Mouse (Mus musculus): ENCODE results near the gene Mrpl42. TPM values are rescaled to one million over a fixed set of nuclear protein-coding genes. Genes with fewer than 3 reads are reported as not detected.

Gene Mrpl42
- polyA plus RNA-seq, 1 experiment, result 80.6 TPM

DNA sequence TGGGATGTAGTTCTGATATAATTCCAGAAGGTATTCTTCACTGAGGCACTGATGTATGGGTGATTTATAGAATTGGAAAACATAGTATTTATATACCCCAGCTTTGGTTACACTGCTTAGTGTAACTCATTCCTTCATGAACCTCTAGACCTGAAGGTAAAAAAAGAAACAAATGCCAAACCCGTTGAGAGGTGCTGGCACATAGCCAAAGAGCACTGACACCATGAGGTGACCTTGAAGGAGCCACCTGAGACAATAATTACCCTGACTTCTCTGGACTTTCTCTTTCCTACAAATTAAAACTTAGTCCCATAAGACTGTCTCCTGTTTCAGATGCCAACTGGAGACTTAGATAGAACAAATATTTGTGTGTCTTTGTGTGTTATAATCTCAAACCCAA, 2.6 kb upstream of the Mrpl42 start:
- no peak for DNase-seq
- H3K4me1 ChIP-seq (ENCODE audit: control insufficient read depth, insufficient read depth, low read length), result peaks cover 3% of the 10 kb centered on the region; the same call in 1 of the 2 replicates
- no peak overlapping the region for H3K4me3 ChIP-seq (replicated peaks; ENCODE audit: extremely low read depth, low read depth, low read length)
- TF ChIP-seq POLR2A (IDR thresholded peaks at IDR 0.05; ENCODE audit: borderline replicate concordance, extremely low read depth, low read depth, low read length) (no peak), CTCF (IDR thresholded peaks at IDR 0.05; ENCODE audit: insufficient read depth, low read length) (no peak)
- 6% methylated on average over 1 of the region's 1 CpGs for WGBS

DNA sequence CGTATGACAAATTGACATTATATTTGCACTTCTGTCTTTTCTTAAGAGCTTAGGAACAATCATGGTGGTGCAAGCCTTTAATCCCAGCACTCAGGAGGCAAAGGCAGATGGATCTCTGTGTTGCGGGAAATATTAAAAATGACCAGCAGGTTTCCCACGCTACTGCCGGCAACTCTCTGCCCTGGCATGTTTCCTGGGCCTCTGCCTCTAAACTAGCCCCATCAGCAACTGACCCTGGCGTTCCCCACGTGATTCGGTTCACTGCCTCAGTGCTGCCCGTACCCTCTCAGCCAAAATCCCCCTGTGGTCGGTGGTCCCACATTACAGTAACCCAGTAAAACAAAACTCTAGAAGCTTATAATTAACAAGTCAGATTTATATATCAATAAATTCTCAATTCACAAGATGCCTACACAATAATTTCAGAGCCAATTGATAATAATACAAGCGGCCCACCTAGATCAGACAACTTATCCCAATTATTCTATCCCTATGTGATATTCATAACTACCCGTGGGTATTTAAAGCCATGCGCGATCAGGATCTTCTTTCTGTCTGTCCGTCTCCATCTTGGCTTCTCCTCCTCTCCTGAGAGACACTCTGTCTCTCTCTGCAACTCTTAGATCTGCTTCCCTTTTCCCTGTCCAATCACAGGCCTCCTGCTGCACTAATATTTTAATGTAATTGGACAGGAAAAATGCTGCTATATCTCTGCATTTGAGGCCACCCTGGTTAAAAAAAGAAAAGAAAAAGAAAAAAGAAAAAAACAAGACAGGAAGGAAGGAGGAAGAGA, 1.9 kb upstream of the Mrpl42 start:
- no peak for TF ChIP-seq CTCF (IDR thresholded peaks at IDR 0.05; ENCODE audit: insufficient read depth, low read length)
- TF ChIP-seq POLR2A (IDR thresholded peaks at IDR 0.05; ENCODE audit: borderline replicate concordance, extremely low read depth, low read depth, low read length), result no peak
- WGBS, result 86% methylated on average over 14 of the region's 14 CpGs
- Histone ChIP-seq H3K4me1 (ENCODE audit: control insufficient read depth, insufficient read depth, low read length) (peaks cover 3% of the 10 kb centered on the region; the same call in 1 of the 2 replicates), H3K4me3 (replicated peaks; ENCODE audit: extremely low read depth, low read depth, low read length) (no peak overlapping the region)
- DNase-seq, result no peak

DNA sequence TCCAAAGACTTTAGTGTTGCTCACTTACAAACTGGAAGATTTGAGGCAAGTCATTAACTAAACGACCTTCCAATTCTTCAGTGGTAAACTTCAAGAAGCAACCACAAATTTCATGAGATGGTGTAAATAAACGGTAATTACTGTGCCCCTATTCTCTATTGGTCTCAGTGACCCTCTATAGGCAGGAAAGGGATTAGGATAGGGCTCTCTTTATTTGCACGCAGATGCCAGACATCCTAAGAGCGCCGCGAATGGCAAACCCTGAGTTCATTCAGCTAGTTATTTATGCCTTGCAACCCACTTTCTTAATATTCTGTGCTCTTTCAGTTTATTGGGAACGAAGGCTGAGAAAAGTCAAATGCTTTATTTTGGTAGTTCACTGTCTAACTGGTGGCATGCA, 707 bp downstream of the Mrpl42 start:
- WGBS, result under 1% methylated on average over 7 of the region's 7 CpGs
- TF ChIP-seq POLR2A (IDR thresholded peaks at IDR 0.05; ENCODE audit: borderline replicate concordance, extremely low read depth, low read depth, low read length) (no peak), CTCF (IDR thresholded peaks at IDR 0.05; ENCODE audit: insufficient read depth, low read length) (no peak)
- H3K4me1 ChIP-seq (ENCODE audit: control insufficient read depth, insufficient read depth, low read length), result peaks cover 3% of the 10 kb centered on the region; the same call in 1 of the 2 replicates
- H3K4me3 ChIP-seq (replicated peaks; ENCODE audit: extremely low read depth, low read depth, low read length), result peak overlapping the region; percentile 82
- no peak for DNase-seq

DNA sequence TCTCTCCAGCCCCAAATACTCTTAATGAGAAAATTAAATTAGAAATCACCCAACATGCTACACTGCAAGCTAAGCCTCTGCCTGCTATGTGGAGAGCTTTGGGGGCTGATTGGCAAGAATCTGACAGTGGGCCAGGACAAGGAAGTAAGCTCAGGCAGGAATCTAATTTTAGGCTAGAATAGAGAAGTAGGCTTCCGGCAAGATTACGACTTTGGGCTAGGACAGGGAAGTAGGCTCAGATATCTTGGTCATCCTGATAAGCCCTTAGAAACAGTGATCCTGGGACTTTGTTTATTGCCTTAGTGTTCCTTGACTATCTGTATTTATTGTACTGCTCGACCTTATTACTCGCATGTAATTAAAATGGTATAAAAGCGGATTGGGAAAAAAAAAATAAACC, 7.5 kb downstream of the Mrpl42 start:
- no peak for DNase-seq
- H3K4me1 ChIP-seq (ENCODE audit: control insufficient read depth, insufficient read depth, low read length), result no peaks in the 10 kb centered on the region
- WGBS, result 90% methylated on average over 5 of the region's 5 CpGs
- no peak for TF ChIP-seq CTCF (IDR thresholded peaks at IDR 0.05; ENCODE audit: insufficient read depth, low read length)
- TF ChIP-seq POLR2A (IDR thresholded peaks at IDR 0.05; ENCODE audit: borderline replicate concordance, extremely low read depth, low read depth, low read length), result no peak
- no peak overlapping the region for H3K4me3 ChIP-seq (replicated peaks; ENCODE audit: extremely low read depth, low read depth, low read length)

DNA sequence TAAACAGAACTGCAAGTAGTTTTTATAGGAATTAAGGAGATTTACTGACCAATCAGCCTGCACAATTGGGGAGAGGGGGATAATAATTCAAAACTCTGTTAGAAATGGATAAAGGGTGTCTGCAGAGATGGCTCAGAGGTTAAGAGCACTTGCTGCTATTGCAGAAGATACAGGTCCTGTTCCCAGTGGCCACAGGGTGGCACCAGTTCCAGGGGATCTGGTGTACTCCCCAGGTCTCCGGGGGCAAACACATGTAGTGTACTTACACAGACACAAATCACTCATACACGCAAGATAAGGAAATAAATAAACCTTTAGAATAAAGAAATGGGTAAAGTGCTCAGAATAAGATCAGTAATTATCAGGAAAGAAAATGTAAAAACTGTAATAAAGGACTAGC, 12.1 kb downstream of the Mrpl42 start:
- 58% methylated on average over 2 of the region's 2 CpGs for WGBS
- TF ChIP-seq CTCF (IDR thresholded peaks at IDR 0.05; ENCODE audit: insufficient read depth, low read length) (peak; percentile 45), POLR2A (IDR thresholded peaks at IDR 0.05; ENCODE audit: borderline replicate concordance, extremely low read depth, low read depth, low read length) (no peak)
- Histone ChIP-seq H3K4me3 (replicated peaks; ENCODE audit: extremely low read depth, low read depth, low read length) (no peak overlapping the region), H3K4me1 (ENCODE audit: control insufficient read depth, insufficient read depth, low read length) (no peaks in the 10 kb centered on the region)
- no peak for DNase-seq

DNA sequence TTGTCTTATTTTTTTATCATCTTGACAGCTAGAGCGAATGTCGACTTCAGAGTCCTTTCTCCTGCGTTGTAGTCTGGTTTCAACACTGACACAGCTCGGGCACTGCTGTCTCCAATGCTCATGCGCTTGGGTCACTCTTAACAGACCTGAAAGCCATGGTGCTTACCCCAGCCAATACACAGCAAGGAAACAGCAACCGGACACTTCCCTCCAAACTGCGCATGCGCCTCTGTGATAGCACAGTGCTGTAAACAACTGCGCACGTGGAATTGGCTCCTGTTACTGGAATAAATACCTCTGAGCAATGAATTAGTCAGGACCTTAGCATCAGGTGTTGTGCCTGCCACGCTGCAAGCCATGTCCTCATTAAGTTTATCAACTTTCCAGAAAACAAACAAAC, 24.2 kb downstream of the Mrpl42 start:
- no peak for TF ChIP-seq POLR2A (IDR thresholded peaks at IDR 0.05; ENCODE audit: borderline replicate concordance, extremely low read depth, low read depth, low read length)
- TF ChIP-seq CTCF (IDR thresholded peaks at IDR 0.05; ENCODE audit: insufficient read depth, low read length), result no peak
- WGBS, result 78% methylated on average over 11 of the region's 11 CpGs
- no peak for DNase-seq
- no peak overlapping the region for H3K4me3 ChIP-seq (replicated peaks; ENCODE audit: extremely low read depth, low read depth, low read length)
- no peaks in the 10 kb centered on the region for H3K4me1 ChIP-seq (ENCODE audit: control insufficient read depth, insufficient read depth, low read length)

DNA sequence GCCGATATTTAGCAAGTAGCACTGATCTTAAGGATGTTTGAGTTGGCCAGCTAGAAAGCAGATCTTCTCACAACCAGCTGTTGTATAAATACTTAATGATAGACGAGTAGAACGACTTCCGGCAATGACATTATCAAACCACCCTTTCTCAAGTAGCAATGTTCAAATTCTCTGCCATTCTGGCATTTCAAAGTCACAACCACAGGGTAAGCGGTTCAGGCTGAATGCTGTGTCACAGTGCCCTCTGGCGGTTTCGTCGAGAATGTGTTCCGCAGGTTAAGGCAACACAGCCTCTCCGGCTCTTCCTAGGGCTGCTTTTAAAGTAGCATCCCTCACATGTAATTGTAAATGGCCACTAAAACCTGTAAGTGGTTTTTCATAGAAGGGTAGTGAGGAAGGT, 25.8 kb downstream of the Mrpl42 start:
- 6% methylated on average over 10 of the region's 10 CpGs for WGBS
- no peaks in the 10 kb centered on the region for H3K4me1 ChIP-seq (ENCODE audit: control insufficient read depth, insufficient read depth, low read length)
- TF ChIP-seq POLR2A (IDR thresholded peaks at IDR 0.05; ENCODE audit: borderline replicate concordance, extremely low read depth, low read depth, low read length), result no peak
- peak; percentile 93 for TF ChIP-seq CTCF (IDR thresholded peaks at IDR 0.05; ENCODE audit: insufficient read depth, low read length)
- H3K4me3 ChIP-seq (replicated peaks; ENCODE audit: extremely low read depth, low read depth, low read length), result no peak overlapping the region
- DNase-seq, result peak; percentile 82

DNA sequence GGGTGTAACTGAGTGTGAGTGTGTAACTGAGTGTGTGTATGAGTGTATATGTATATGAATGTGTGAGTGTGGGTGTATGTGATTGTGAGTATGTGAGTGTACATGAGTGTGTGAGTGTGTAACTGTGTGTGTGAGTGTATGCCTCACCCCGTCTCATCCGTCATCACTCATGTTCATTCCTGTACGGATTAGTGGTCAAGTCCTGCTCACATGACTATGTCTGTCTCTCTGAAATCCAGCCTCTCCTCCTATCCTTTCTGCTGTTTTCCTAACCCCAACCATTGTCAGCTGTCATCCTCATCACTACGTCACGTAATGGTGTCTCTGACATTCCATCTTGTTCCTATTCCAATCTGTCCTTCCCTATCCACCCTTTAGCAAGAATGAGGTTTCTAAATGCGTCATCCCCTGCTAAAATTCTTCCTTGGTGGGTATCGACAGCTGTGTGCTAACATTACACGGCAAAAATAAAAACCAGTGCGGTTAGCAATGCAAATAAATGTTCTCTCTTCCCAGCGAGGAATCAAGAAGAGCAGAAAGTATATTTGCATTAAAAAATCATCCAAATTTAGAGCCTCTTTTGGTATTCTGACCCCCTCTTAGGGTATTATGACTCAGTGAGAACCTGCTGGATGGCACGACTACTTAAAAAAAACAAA, 29.7 kb downstream of the Mrpl42 start:
- H3K4me1 ChIP-seq (ENCODE audit: control insufficient read depth, insufficient read depth, low read length), result no peaks in the 10 kb centered on the region
- TF ChIP-seq CTCF (IDR thresholded peaks at IDR 0.05; ENCODE audit: insufficient read depth, low read length), result no peak
- DNase-seq, result no peak
- H3K4me3 ChIP-seq (replicated peaks; ENCODE audit: extremely low read depth, low read depth, low read length), result no peak overlapping the region
- WGBS, result 86% methylated on average over 11 of the region's 11 CpGs

DNA sequence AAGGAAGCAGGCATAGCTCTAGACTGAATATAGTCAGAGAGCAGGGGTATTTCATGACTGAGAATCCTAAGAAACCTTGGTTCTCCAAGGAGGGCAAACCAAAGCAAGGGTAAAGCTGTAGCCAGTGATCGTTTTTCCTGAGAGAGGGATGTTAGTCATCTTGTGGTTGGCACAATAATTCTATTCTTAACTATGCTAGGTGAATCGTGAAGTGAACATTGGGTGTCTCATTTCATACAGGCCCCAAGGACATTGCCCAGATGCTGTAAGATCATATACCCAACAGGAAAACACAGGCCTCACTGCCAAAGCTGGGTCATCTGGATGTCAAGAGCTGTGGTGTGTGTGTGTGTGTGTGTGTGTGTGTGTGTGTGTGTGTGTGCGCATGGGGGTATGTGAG, 30.6 kb downstream of the Mrpl42 start:
- WGBS, result 81% methylated on average over 3 of the region's 3 CpGs
- TF ChIP-seq POLR2A (IDR thresholded peaks at IDR 0.05; ENCODE audit: borderline replicate concordance, extremely low read depth, low read depth, low read length) (no peak), CTCF (IDR thresholded peaks at IDR 0.05; ENCODE audit: insufficient read depth, low read length) (no peak)
- no peak overlapping the region for H3K4me3 ChIP-seq (replicated peaks; ENCODE audit: extremely low read depth, low read depth, low read length)
- no peaks in the 10 kb centered on the region for H3K4me1 ChIP-seq (ENCODE audit: control insufficient read depth, insufficient read depth, low read length)
- no peak for DNase-seq

DNA sequence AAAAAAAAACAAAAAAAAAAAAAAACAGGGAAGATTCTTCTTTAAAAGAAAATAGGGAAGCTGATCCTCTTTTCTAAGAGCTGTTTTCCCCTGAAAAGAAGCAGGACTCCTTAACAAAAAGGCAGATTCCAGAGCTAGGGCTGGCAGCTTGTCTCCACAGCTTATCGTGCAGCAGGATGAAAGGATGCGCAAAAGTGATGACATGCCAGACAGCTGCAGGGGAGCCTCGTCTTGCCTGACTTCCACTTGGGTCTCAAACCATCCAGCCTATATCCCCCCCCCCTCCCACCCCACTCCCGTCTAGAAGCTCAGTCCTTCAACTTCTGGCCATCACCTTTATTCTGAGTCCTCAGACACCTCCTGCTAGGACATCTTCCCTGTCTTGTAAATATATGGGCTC, 32.8 kb downstream of the Mrpl42 start:
- Histone ChIP-seq H3K4me3 (replicated peaks; ENCODE audit: extremely low read depth, low read depth, low read length) (no peak overlapping the region), H3K4me1 (ENCODE audit: control insufficient read depth, insufficient read depth, low read length) (peaks cover 5% of the 10 kb centered on the region; the same call in 1 of the 2 replicates)
- no peak for TF ChIP-seq POLR2A (IDR thresholded peaks at IDR 0.05; ENCODE audit: borderline replicate concordance, extremely low read depth, low read depth, low read length)
- TF ChIP-seq CTCF (IDR thresholded peaks at IDR 0.05; ENCODE audit: insufficient read depth, low read length), result no peak
- 79% methylated on average over 4 of the region's 4 CpGs for WGBS
- no peak for DNase-seq
